Mouse (Mus musculus): ENCODE results near the gene Ppp2r5d. TPM values are rescaled to one million over a fixed set of nuclear protein-coding genes. Genes with fewer than 3 reads are reported as not detected.

The Ppp2r5d gene
- polyA plus RNA-seq (2015; fragmentation: Nextera tagmentation; extraction: Ambion mirVana), result 27.8 and 31.4 TPM in 2 replicates

DNA sequence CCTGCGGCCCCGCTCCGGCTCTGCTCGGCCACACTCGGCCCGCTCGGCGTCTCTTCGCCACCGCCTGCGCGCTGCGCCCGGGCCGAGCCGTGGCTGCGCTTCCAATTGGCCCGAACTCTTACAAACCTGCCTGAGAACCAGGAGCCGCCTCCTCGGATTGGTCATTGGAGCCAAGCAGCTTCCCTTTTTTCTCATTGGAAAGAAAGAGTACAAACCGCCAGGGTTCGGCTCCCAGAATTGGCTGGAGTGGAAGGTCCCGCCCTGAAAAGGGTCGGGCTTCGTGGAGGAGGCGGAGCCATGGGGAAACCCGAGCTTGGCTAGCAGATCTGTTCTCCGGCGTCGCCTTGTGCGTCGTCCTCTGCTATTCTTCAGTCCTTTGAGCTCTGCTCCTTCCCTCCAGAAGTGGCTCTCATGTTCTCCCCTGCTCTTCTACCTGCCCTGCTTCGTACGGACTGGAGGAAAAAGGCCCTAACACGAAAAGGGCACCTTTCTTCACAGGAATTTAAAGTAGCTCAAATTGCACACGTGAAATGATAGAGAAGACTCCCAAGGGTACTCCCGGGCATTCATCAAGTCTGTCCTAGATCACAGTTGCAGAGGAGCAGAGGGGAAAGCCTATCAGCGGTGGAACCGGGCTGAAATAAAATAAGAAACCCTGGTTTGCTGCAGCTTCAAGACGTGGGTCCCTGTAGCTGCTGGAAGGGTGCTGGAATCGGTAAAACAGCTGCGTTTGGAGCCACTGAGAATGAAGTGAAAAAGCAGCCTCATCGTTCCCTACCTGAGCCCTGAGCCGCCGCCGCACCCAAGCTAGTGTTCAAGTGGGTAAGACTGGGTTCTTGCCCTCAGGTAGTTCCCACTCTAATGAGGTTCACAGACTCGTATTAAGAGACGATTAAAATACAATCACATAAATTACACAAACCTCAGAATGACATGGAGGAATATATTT, at the start of gene Ppp2r5d:
Ppp2r5d (minus strand) TSS at position 225 of the 949 bp plus-strand sequence.

GRCm38 (mm10) chr17:46751794-46752556, 47.1 kb upstream of the Ppp2r5d start, which contains the start of gene Cnpy3:
TSS of gene Cnpy3 (minus strand) at chr17:46752214.

GRCm38 (mm10) chr17:46728904-46729318, 24.0 kb upstream of the Ppp2r5d start, which contains the start of gene Gnmt:
TSS of gene Gnmt (minus strand) at chr17:46729168.

GRCm38 (mm10) chr17:46710959-46711597, 6.2 kb upstream of the Ppp2r5d start, which contains the start of gene Pex6:
TSS of gene Pex6 (plus strand) at chr17:46711463.

DNA sequence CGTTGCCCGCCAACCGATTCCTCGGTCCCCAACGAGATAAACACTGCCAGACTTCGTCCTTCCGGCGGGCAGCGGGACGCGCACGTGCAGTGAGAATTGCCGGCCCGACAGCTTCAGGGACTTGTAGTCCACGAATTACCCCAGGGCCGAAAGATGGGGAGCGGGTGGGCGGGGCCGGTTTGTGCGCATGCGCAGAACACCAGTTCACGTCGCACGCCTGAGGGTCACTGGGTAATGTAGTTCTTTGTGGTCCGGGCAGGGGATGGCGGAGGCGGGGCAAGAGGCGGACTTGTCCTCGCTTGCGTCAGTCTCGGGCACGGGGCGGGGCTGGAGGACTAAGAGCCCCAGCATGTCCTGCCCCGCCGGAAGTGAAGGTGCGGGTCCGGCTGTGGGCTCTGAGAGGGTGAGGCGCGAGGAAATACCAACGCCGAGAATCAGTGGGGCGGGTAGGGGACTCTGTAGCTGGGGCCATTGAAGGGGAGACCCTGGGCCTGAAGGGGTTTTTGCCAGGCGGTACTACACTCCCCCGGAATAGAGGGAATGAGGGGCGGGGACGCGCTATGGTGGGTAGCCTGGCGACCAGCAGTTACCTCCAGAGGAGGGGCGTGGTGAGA, 24.0 kb downstream of the Ppp2r5d start, which contains the start of gene Klhdc3:
Klhdc3 (minus strand) TSS at position 155 of the 614 bp plus-strand sequence.

DNA sequence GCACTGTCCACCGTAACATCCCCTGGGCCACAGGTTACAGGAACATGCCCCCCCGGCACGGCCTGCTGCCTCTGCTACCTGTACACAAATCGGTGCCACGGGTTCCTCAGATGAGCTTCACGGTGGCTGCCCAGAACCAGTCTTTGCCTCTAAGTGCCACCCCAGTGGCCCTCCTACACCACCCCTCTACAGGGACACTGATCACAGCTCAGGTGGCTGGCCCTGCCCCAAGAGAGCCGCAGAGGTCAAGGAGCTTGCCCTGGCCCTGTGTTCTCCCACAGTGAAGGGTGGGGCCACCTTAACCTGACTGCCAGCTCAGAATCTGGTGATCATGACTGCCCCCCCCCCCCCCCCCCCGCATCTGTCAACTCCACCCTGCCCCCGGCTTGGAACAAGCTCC, 26.5 kb downstream of the Ppp2r5d start, which contains the start of gene Mea1:
Mea1 (plus strand) TSS at position 378 of the 400 bp plus-strand sequence.

DNA sequence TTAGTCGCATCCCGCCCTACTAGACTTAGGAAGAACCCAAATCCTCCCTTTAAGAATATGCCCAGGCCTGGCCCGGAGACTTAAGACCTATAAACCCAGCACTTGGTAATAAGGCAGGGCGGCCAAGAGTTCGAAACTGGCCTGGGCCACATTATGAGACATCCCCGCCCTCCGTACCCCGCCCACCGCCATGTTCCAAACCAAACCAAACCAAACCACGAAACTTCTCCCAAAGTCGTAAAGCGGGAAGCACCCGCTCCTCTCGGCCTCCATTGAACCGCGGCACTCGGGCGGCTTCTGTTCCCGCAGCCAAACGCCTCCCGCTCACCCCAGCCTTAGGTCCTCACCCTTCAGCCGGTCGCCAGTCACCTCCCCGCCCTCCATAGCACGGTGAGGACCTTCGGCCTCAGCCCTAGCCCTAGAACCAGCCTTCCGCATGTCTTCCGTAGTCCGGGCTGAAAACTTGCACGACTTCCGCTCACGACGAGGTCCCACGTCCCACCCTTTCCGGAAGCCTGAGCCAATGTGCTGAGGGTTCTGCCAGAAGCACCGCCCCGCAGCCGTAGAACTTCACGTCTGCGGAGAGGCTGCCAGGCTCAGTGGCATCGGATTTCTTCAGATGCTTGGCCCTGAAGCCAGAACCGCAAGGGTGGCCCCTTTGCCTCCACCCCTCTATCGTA, 30.9 kb downstream of the Ppp2r5d start, which contains the start of gene Rrp36:
Rrp36 (minus strand) TSS at position 503 of the 680 bp plus-strand sequence.

GRCm38 (mm10) chr17:46650232-46651031, 54.5 kb downstream of the Ppp2r5d start, which contains the start of gene Cul7:
TSS of gene Cul7 (plus strand) at chr17:46650337.

DNA sequence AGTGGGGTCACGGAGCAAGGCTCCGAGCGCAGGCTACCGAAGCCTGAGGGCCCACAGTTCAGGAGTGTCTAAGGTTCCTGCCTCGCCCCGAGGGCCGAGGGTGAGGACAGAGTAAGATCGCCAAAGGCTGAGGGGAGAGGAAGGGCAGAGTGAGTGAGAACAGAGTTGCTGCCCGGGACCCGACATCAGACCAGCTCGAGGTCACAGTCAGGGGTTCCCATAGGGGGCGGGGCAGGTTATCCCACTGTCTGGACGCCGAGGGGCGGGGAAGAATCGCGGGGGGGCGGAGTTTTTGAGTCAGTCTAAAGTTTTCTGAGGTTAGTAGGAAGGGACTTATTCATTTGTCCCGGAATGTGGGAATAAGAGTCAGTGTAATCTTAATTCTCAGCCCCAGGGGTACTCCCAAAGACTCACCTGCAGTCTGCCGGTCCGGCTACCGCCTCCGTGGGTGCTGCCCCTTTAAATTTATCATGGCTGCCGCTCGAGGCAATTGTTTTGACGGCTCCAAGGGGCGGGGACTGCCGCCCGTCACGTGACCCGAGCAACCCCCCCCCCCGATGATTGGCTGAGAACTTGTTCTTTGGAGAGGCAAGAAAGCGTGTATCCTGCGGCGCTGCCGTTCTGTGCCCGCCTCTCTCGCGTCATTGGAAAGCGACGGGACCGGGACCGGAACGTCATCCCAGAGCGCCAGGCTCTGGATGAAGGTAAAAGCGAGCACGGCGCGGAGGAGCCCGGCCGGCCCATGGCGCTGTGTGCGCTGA, 59.2 kb downstream of the Ppp2r5d start, which contains the start of the genes Klc4 and Mrpl2:
Klc4 (minus strand) TSS at position 462 of the 761 bp plus-strand sequence.
Mrpl2 (plus strand) TSS at position 669 of the 761 bp plus-strand sequence.

Other genes with a start within 250 kb of the Ppp2r5d start
- gene Ttbk1, start 217.4 kb downstream of the Ppp2r5d start, polyA plus RNA-seq (2015; fragmentation: Nextera tagmentation; extraction: Ambion mirVana), result 0.02 TPM in 2 replicates
- gene Dnph1, start 208.4 kb downstream of the Ppp2r5d start, polyA plus RNA-seq (2015; fragmentation: Nextera tagmentation; extraction: Ambion mirVana), result 17.5 and 18.0 TPM in 2 replicates
- gene Cul9, start 158.7 kb downstream of the Ppp2r5d start, polyA plus RNA-seq (2015; fragmentation: Nextera tagmentation; extraction: Ambion mirVana), result 3.2 and 4.5 TPM in 2 replicates
- 7.7 and 8.4 TPM in 2 replicates for gene Srf, start 148.9 kb downstream of the Ppp2r5d start, polyA plus RNA-seq (2015; fragmentation: Nextera tagmentation; extraction: Ambion mirVana)
- 26.9 and 28.3 TPM in 2 replicates for gene Ptk7, start 75.6 kb downstream of the Ppp2r5d start, polyA plus RNA-seq (2015; fragmentation: Nextera tagmentation; extraction: Ambion mirVana)
- 14.2 and 15.2 TPM in 2 replicates for gene Klc4, start 59.1 kb downstream of the Ppp2r5d start, polyA plus RNA-seq (2015; fragmentation: Nextera tagmentation; extraction: Ambion mirVana)
- gene Mrpl2, start 58.9 kb downstream of the Ppp2r5d start, polyA plus RNA-seq (2015; fragmentation: Nextera tagmentation; extraction: Ambion mirVana), result 76.6 and 80.1 TPM in 2 replicates
- gene Cul7, start 54.8 kb downstream of the Ppp2r5d start, polyA plus RNA-seq (2015; fragmentation: Nextera tagmentation; extraction: Ambion mirVana), result 17.8 and 18.7 TPM in 2 replicates
- 39.3 and 42.2 TPM in 2 replicates for gene Rrp36, start 30.8 kb downstream of the Ppp2r5d start, polyA plus RNA-seq (2015; fragmentation: Nextera tagmentation; extraction: Ambion mirVana)
- 99.7 and 109 TPM in 2 replicates for gene Mea1, start 26.3 kb downstream of the Ppp2r5d start, polyA plus RNA-seq (2015; fragmentation: Nextera tagmentation; extraction: Ambion mirVana)
- gene Klhdc3, start 24.2 kb downstream of the Ppp2r5d start, polyA plus RNA-seq (2015; fragmentation: Nextera tagmentation; extraction: Ambion mirVana), result 70.2 and 74.5 TPM in 2 replicates
- 8.9 and 11.1 TPM in 2 replicates for gene Pex6, start 6.4 kb upstream of the Ppp2r5d start, polyA plus RNA-seq (2015; fragmentation: Nextera tagmentation; extraction: Ambion mirVana)
- gene Gnmt, start 24.1 kb upstream of the Ppp2r5d start, polyA plus RNA-seq (2015; fragmentation: Nextera tagmentation; extraction: Ambion mirVana), result 2.0 and 2.2 TPM in 2 replicates
- gene Cnpy3, start 47.1 kb upstream of the Ppp2r5d start, polyA plus RNA-seq (2015; fragmentation: Nextera tagmentation; extraction: Ambion mirVana), result 37.6 and 38.0 TPM in 2 replicates
- 0.13 TPM in 1 of 2 replicates, not detected in the other for gene Ptcra, start 58.6 kb upstream of the Ppp2r5d start, polyA plus RNA-seq (2015; fragmentation: Nextera tagmentation; extraction: Ambion mirVana)
- gene 2310039H08Rik, start 67.5 kb upstream of the Ppp2r5d start, polyA plus RNA-seq (2015; fragmentation: Nextera tagmentation; extraction: Ambion mirVana), result 90.4 and 99.9 TPM in 2 replicates
- 74.4 and 94.0 TPM in 2 replicates for gene Rpl7l1, start 77.6 kb upstream of the Ppp2r5d start, polyA plus RNA-seq (2015; fragmentation: Nextera tagmentation; extraction: Ambion mirVana)
- 2.4 TPM in 2 replicates for gene Bicral, start 153.4 kb upstream of the Ppp2r5d start, polyA plus RNA-seq (2015; fragmentation: Nextera tagmentation; extraction: Ambion mirVana)
- gene Tbcc, start 185.6 kb upstream of the Ppp2r5d start, polyA plus RNA-seq (2015; fragmentation: Nextera tagmentation; extraction: Ambion mirVana), result 39.1 and 43.0 TPM in 2 replicates
- gene Prph2, start 205.3 kb upstream of the Ppp2r5d start, polyA plus RNA-seq (2015; fragmentation: Nextera tagmentation; extraction: Ambion mirVana), result not detected in 2 replicates